Mouse (Mus musculus) urinary bladder, postnatal 0 days (tissue): ENCODE data around the gene Praf2. TPM values are rescaled to one million over a fixed set of nuclear protein-coding genes. Genes with fewer than 3 reads are reported as not detected.

Experiments
- polyA plus RNA-seq: library from polyadenylated mRNA; unstranded; fragments of >200 nt; fragmentation: Nextera tagmentation; extraction: Ambion mirVana; gene quantifications from 2 replicates; pipeline ENCODE4 v1.2.1, GENCODE M21; 2015

Gene Praf2
- polyA plus RNA-seq, result 38.2 and 41.3 TPM in 2 replicates

GRCm38 (mm10) chrX:7728215-7728921, at the start of gene Praf2:
Gene Praf2, plus strand, starts transcription at chrX:7728439.

GRCm38 (mm10) chrX:7680864-7681263, 47.4 kb upstream of the Praf2 start, which contains the start of gene Magix:
Gene Magix, minus strand, starts transcription at chrX:7681251.

GRCm38 (mm10) chrX:7696954-7697381, 31.3 kb upstream of the Praf2 start, which contains the start of gene Gpkow:
Gene Gpkow, plus strand, starts transcription at chrX:7697131.

GRCm38 (mm10) chrX:7714135-7714899, 13.9 kb upstream of the Praf2 start, which contains the start of gene Wdr45:
Gene Wdr45, plus strand, starts transcription at chrX:7714333.

GRCm38 (mm10) chrX:7721514-7722281, 6.5 kb upstream of the Praf2 start, which contains the start of gene Gm45208:
Gene Gm45208, plus strand, starts transcription at chrX:7722245.

GRCm38 (mm10) chrX:7750432-7751116, 22.3 kb downstream of the Praf2 start, which contains the start of gene Ccdc120:
Gene Ccdc120, minus strand, starts transcription at chrX:7750905.

GRCm38 (mm10) chrX:7762137-7762920, 34.1 kb downstream of the Praf2 start, which contains the start of gene Tfe3:
Gene Tfe3, plus strand, starts transcription at chrX:7762560.

Other genes starting within 250 kb of the Praf2 start
- gene Foxp3, start 154.8 kb upstream of the Praf2 start, polyA plus RNA-seq, result not detected in 2 replicates
- 0.86 and 1.1 TPM in 2 replicates for gene Ppp1r3f, start 154.2 kb upstream of the Praf2 start, polyA plus RNA-seq
- gene Ccdc22, start 122.9 kb upstream of the Praf2 start, polyA plus RNA-seq, result 13.6 and 15.5 TPM in 2 replicates
- 0.04 TPM in 1 of 2 replicates, not detected in the other for gene Cacna1f, start 121.4 kb upstream of the Praf2 start, polyA plus RNA-seq
- gene Syp, start 90.0 kb upstream of the Praf2 start, polyA plus RNA-seq, result 0.69 and 0.79 TPM in 2 replicates
- gene Prickle3, start 71.2 kb upstream of the Praf2 start, polyA plus RNA-seq, result 6.8 and 7.8 TPM in 2 replicates
- gene Plp2, start 57.0 kb upstream of the Praf2 start, polyA plus RNA-seq, result 303 and 319 TPM in 2 replicates
- gene Magix, start 47.2 kb upstream of the Praf2 start, polyA plus RNA-seq, result 0.47 and 0.53 TPM in 2 replicates
- 19.2 and 20.6 TPM in 2 replicates for gene Gpkow, start 31.3 kb upstream of the Praf2 start, polyA plus RNA-seq
- 23.7 and 30.3 TPM in 2 replicates for gene Wdr45, start 14.1 kb upstream of the Praf2 start, polyA plus RNA-seq
- 0.61 TPM in 1 of 2 replicates, not detected in the other for gene Gm45208, start 6.2 kb upstream of the Praf2 start, polyA plus RNA-seq
- 9.0 and 10.0 TPM in 2 replicates for gene Ccdc120, start 22.5 kb downstream of the Praf2 start, polyA plus RNA-seq
- gene Tfe3, start 34.1 kb downstream of the Praf2 start, polyA plus RNA-seq, result 21.3 and 23.4 TPM in 2 replicates
- 19.2 and 23.6 TPM in 2 replicates for gene Gripap1, start 61.3 kb downstream of the Praf2 start, polyA plus RNA-seq
- 0.98 and 1.4 TPM in 2 replicates for gene Kcnd1, start 93.8 kb downstream of the Praf2 start, polyA plus RNA-seq
- gene Otud5, start 112.9 kb downstream of the Praf2 start, polyA plus RNA-seq, result 23.4 and 24.7 TPM in 2 replicates
- gene Pim2, start 149.8 kb downstream of the Praf2 start, polyA plus RNA-seq, result 4.7 and 5.1 TPM in 2 replicates
- 33.6 and 37.9 TPM in 2 replicates for gene Slc35a2, start 155.6 kb downstream of the Praf2 start, polyA plus RNA-seq
- gene Pqbp1, start 170.8 kb downstream of the Praf2 start, polyA plus RNA-seq, result 64.1 and 69.9 TPM in 2 replicates
- 98.1 and 101 TPM in 2 replicates for gene Timm17b, start 170.9 kb downstream of the Praf2 start, polyA plus RNA-seq
- gene Gm10491, start 179.4 kb downstream of the Praf2 start, polyA plus RNA-seq, result not detected in 2 replicates
- gene Gm10490, start 181.1 kb downstream of the Praf2 start, polyA plus RNA-seq, result not detected in 2 replicates
- gene Pcsk1n, start 191.4 kb downstream of the Praf2 start, polyA plus RNA-seq, result 0.71 and 0.74 TPM in 2 replicates
- gene Eras, start 200.2 kb downstream of the Praf2 start, polyA plus RNA-seq, result not detected in 2 replicates
- gene Hdac6, start 219.4 kb downstream of the Praf2 start, polyA plus RNA-seq, result 9.2 and 9.7 TPM in 2 replicates
- 0.19 and 0.42 TPM in 2 replicates for gene Gata1, start 249.6 kb downstream of the Praf2 start, polyA plus RNA-seq